Mouse (Mus musculus): ENCODE measurements around the gene Mrpl27. TPM values are rescaled to one million over a fixed set of nuclear protein-coding genes. Genes with fewer than 3 reads are reported as not detected.

Gene Mrpl27
- polyA plus RNA-seq, 1 experiment from 2014 or later: 81.4 TPM

DNA sequence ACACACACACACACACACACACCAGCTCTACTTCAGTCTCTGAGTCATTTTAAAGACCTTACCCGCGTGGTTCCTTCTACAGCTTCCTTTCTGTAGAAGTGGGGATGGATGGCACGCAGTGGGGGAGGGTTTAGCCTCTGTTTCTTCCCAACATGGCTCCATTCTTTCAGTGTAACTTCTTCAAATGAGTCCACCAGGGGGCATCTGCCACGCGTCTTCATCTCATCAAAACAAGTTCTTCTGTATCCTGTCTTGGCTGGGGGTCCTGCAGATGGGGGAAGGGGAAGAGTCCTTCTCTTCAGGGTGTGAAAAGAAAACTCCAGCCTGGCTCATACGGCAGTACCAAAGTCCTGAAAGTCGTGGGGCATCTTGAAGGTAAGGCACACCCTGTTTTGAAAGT lies 50.5 kb downstream of the Mrpl27 start:
- DNase-seq: no peak

DNA sequence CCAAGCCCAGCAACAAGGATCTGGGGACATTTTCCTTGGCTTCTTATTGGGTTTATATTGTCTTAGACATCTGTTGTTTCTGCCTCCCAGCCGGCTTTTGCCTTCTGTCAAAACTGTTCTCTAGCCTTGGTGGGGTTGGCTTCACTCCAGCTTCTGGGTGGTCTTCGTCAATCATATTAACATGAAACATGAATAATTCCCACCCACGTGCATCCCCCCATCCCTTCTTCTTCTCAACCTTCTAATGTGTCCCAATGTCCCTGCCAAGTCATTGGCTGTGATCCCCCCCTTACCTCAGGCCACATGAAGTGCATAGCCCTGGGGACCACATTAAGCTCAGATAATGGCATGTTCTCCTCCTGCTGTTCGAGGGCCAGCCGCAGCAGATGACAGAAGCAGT lies 50.9 kb downstream of the Mrpl27 start, which contains the start of gene Gm11541:
Gene Gm11541, minus strand, starts transcription at position 28 of the 400 bp plus-strand sequence.
- DNase-seq (no peak), ATAC-seq (no peak)
- Histone ChIP-seq H3K9ac (replicated peaks) (no peak within 1 kb of the TSS), H3K36me3 (replicated peaks; ENCODE audit: insufficient read depth, low read length) (no peaks in the 10 kb centered on the region), H3K4me2 (ENCODE audit: low read depth, low read length) (no peak within 1 kb of the TSS), H3K27me3 (ENCODE audit: insufficient read depth, low read length) (no peaks in the 10 kb centered on the region), H3K27ac (ENCODE audit: low read depth) (no peak within 1 kb of the TSS), H3K9me3 (ENCODE audit: low read length) (no peaks in the 10 kb centered on the region), H3K4me3 (ENCODE audit: low read depth, low read length) (no peak within 1 kb of the TSS), H3K4me1 (ENCODE audit: insufficient read depth) (no peaks in the 10 kb centered on the region)
- 62% methylated on average over 5 of the region's 5 CpGs for WGBS (ENCODE audit: insufficient replicate concordance)
- TF ChIP-seq CTCF (IDR thresholded peaks at IDR 0.05; ENCODE audit: low read depth) (no peak), EP300 (IDR thresholded peaks at IDR 0.05; ENCODE audit: low read depth) (no peak)

More for the DNA sequence above, 50.5 kb downstream of the Mrpl27 start:
- H3K4me2 ChIP-seq (ENCODE audit: low read depth, low read length): no peak overlapping the region
- no peaks in the 10 kb centered on the region for H3K27me3 ChIP-seq (ENCODE audit: insufficient read depth, low read length)
- no peak overlapping the region for H3K27ac ChIP-seq (ENCODE audit: low read depth)
- H3K4me1 ChIP-seq (ENCODE audit: insufficient read depth): no peaks in the 10 kb centered on the region
- H3K4me3 ChIP-seq (ENCODE audit: low read depth, low read length): no peak overlapping the region
- H3K9ac ChIP-seq (replicated peaks): no peak overlapping the region
- H3K9me3 ChIP-seq (ENCODE audit: low read length): no peaks in the 10 kb centered on the region
- WGBS (ENCODE audit: insufficient replicate concordance): 38% methylated on average over 7 of the region's 7 CpGs
- ATAC-seq: no peak
- H3K36me3 ChIP-seq (replicated peaks; ENCODE audit: insufficient read depth, low read length): no peaks in the 10 kb centered on the region
- TF ChIP-seq CTCF (IDR thresholded peaks at IDR 0.05; ENCODE audit: low read depth): 0 out of 2 replicates have a peak, but pooled peaks have one; percentile 16
- no peak for TF ChIP-seq EP300 (IDR thresholded peaks at IDR 0.05; ENCODE audit: low read depth)

Other genes with a start within 250 kb of the Mrpl27 start
- gene Cacna1g, start 179.6 kb upstream of the Mrpl27 start, polyA plus RNA-seq (2015; fragmentation: Nextera tagmentation; extraction: Ambion mirVana): 0.14 and 0.29 TPM in 2 replicates
- gene Spata20, start 167.6 kb upstream of the Mrpl27 start, polyA plus RNA-seq (2015; fragmentation: Nextera tagmentation; extraction: Ambion mirVana): not detected in 2 replicates
- gene Epn3, start 153.8 kb upstream of the Mrpl27 start, polyA plus RNA-seq (2015; fragmentation: Nextera tagmentation; extraction: Ambion mirVana): 0.21 and 0.22 TPM in 2 replicates
- 0.13 TPM in 1 of 2 replicates, not detected in the other for gene Mycbpap, start 132.0 kb upstream of the Mrpl27 start, polyA plus RNA-seq (2015; fragmentation: Nextera tagmentation; extraction: Ambion mirVana)
- 1.7 and 1.9 TPM in 2 replicates for gene Rsad1, start 104.5 kb upstream of the Mrpl27 start, polyA plus RNA-seq (2015; fragmentation: Nextera tagmentation; extraction: Ambion mirVana)
- gene Chad, start 88.7 kb upstream of the Mrpl27 start, polyA plus RNA-seq (2015; fragmentation: Nextera tagmentation; extraction: Ambion mirVana): 0.14 TPM in 2 replicates
- 4.2 and 4.4 TPM in 2 replicates for gene Acsf2, start 51.9 kb upstream of the Mrpl27 start, polyA plus RNA-seq (2015; fragmentation: Nextera tagmentation; extraction: Ambion mirVana)
- gene Lrrc59, start 24.0 kb upstream of the Mrpl27 start, polyA plus RNA-seq (2015; fragmentation: Nextera tagmentation; extraction: Ambion mirVana): 51.7 and 57.0 TPM in 2 replicates
- 4.5 and 4.9 TPM in 2 replicates for gene Eme1, start 197 bp downstream of the Mrpl27 start, polyA plus RNA-seq (2015; fragmentation: Nextera tagmentation; extraction: Ambion mirVana)
- 2.7 and 2.9 TPM in 2 replicates for gene Xylt2, start 23.7 kb downstream of the Mrpl27 start, polyA plus RNA-seq (2015; fragmentation: Nextera tagmentation; extraction: Ambion mirVana)
- not detected in 2 replicates for gene Gm11541, start 50.7 kb downstream of the Mrpl27 start, polyA plus RNA-seq (2015; fragmentation: Nextera tagmentation; extraction: Ambion mirVana)
- gene Cdc34b, start 88.0 kb downstream of the Mrpl27 start, polyA plus RNA-seq (2015; fragmentation: Nextera tagmentation; extraction: Ambion mirVana): 0.09 TPM in 1 of 2 replicates, not detected in the other
- gene Tmem92, start 128.9 kb downstream of the Mrpl27 start, polyA plus RNA-seq (2015; fragmentation: Nextera tagmentation; extraction: Ambion mirVana): not detected in 2 replicates

Measured in liver, postnatal 0 days (tissue).